Mouse (Mus musculus) erythroblast, embryonic 14.5 days (primary cell): ENCODE data around the gene Asb1.

Experiments used
- GATA1 ChIP-seq: IDR thresholded peaks from 2 replicates; pipeline ENCODE4 v1.6.1; 2012; ENCODE audit warnings: low read length, inconsistent platforms, mixed read lengths
- TAL1 ChIP-seq: IDR thresholded peaks from 3 replicates; pipeline ENCODE4 v1.6.1; 2012; ENCODE audit warnings: low read length, inconsistent platforms, mixed read lengths

DNA sequence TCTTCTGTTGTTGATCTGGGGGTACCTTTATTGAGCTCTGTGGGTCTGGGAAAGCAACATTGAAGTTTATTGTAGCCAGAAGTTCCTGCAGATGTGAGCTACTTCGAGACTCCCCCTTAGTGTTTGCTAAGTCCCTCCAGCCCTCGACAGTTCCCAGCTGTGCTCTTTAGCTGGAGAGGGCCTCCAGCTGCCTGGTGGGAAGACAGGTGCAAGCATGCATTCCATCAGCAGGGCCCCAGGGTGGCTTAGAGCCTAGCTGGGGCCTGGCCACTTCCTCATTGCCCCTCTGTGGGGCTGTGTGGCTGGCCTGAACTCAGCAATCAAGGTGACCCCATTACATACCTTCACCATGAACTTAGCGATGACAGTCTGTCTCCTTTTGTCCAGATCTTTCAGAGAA lies 35.7 kb upstream of the Asb1 start:
- TF ChIP-seq GATA1, result no peak
- no peak for TF ChIP-seq TAL1
